Mouse (Mus musculus): ENCODE data around the gene Timp1. TPM values are rescaled to one million over a fixed set of nuclear protein-coding genes. Genes with fewer than 3 reads are reported as not detected.

The Timp1 gene
- polyA plus RNA-seq (2015; fragmentation: Nextera tagmentation; extraction: Ambion mirVana), result 2.0 and 2.2 TPM in 2 replicates

- no peak within 1 kb of the TSS for H3K4me2 ChIP-seq (ENCODE audit: low read length)
- H3K27me3 ChIP-seq (ENCODE audit: control insufficient read depth, insufficient read depth, low read depth, low read length), result no peaks in the 10 kb centered on the region
- 22% methylated on average over 18 of the region's 18 CpGs for WGBS
- H3K9ac ChIP-seq (ENCODE audit: low read depth, low read length), result no peak within 1 kb of the TSS
- no peaks in the 10 kb centered on the region for H3K4me1 ChIP-seq (ENCODE audit: control insufficient read depth, insufficient read depth, low read length)
- H3K36me3 ChIP-seq (ENCODE audit: control insufficient read depth, insufficient read depth, low read length), result no peaks in the 10 kb centered on the region
- peak; percentile 27; the same call in 1 of the 2 replicates for ATAC-seq
- H3K9me3 ChIP-seq (replicated peaks; ENCODE audit: control insufficient read depth, low read length, poor library complexity, severe bottlenecking), result 0 out of 2 replicates have a peak, but pooled peaks cover 3% of the 10 kb centered on the region
- no peak within 1 kb of the TSS for H3K4me3 ChIP-seq (ENCODE audit: low read depth, low read length)
- no peak within 1 kb of the TSS for H3K27ac ChIP-seq (ENCODE audit: low read length)
These were observed at the start of gene Timp1 for GRCm38 (mm10) chrX:20869962-20870513. Gene Timp1 (plus strand): TSS chrX:20870166.

- Histone ChIP-seq H3K4me2 (ENCODE audit: low read length) (no peak overlapping the region), H3K4me1 (ENCODE audit: control insufficient read depth, insufficient read depth, low read length) (no peaks in the 10 kb centered on the region), H3K27me3 (ENCODE audit: control insufficient read depth, insufficient read depth, low read depth, low read length) (no peaks in the 10 kb centered on the region), H3K27ac (ENCODE audit: low read length) (no peak overlapping the region), H3K9me3 (replicated peaks; ENCODE audit: control insufficient read depth, low read length, poor library complexity, severe bottlenecking) (no peaks in the 10 kb centered on the region), H3K4me3 (ENCODE audit: low read depth, low read length) (no peak overlapping the region), H3K9ac (ENCODE audit: low read depth, low read length) (no peak overlapping the region), H3K36me3 (ENCODE audit: control insufficient read depth, insufficient read depth, low read length) (no peaks in the 10 kb centered on the region)
- ATAC-seq, result peak; percentile 70; the same call in 1 of the 2 replicates
- 33% methylated on average over 5 of the region's 5 CpGs for WGBS
These were observed 41.0 kb upstream of the Timp1 start for GRCm38 (mm10) chrX:20828934-20829333.

- H3K4me2 ChIP-seq (ENCODE audit: low read length), result no peak overlapping the region
- H3K9ac ChIP-seq (ENCODE audit: low read depth, low read length), result no peak overlapping the region
- no peak overlapping the region for H3K4me3 ChIP-seq (ENCODE audit: low read depth, low read length)
- ATAC-seq, result no peak
- H3K27ac ChIP-seq (ENCODE audit: low read length), result peak overlapping the region; percentile 38; the same call in 1 of the 2 replicates
- H3K36me3 ChIP-seq (ENCODE audit: control insufficient read depth, insufficient read depth, low read length), result peaks cover 11% of the 10 kb centered on the region
- no peaks in the 10 kb centered on the region for H3K27me3 ChIP-seq (ENCODE audit: control insufficient read depth, insufficient read depth, low read depth, low read length)
- peaks cover 12% of the 10 kb centered on the region for H3K4me1 ChIP-seq (ENCODE audit: control insufficient read depth, insufficient read depth, low read length)
- H3K9me3 ChIP-seq (replicated peaks; ENCODE audit: control insufficient read depth, low read length, poor library complexity, severe bottlenecking), result no peaks in the 10 kb centered on the region
- WGBS, result 91% methylated on average over 3 of the region's 3 CpGs
These were observed 22.7 kb upstream of the Timp1 start for GRCm38 (mm10) chrX:20847232-20847631.

- peak overlapping the region; percentile 47 for H3K4me2 ChIP-seq (ENCODE audit: low read length)
- H3K27me3 ChIP-seq (ENCODE audit: control insufficient read depth, insufficient read depth, low read depth, low read length), result no peaks in the 10 kb centered on the region
- peak overlapping the region; percentile 17; the same call in 1 of the 2 replicates for H3K4me3 ChIP-seq (ENCODE audit: low read depth, low read length)
- H3K36me3 ChIP-seq (ENCODE audit: control insufficient read depth, insufficient read depth, low read length), result peaks cover 11% of the 10 kb centered on the region
- ATAC-seq, result peak; percentile 37
- peak overlapping the region; percentile 30; the same call in 1 of the 2 replicates for H3K9ac ChIP-seq (ENCODE audit: low read depth, low read length)
- peaks cover 12% of the 10 kb centered on the region for H3K4me1 ChIP-seq (ENCODE audit: control insufficient read depth, insufficient read depth, low read length)
- H3K27ac ChIP-seq (ENCODE audit: low read length), result peak overlapping the region; percentile 80
- WGBS, result 27% methylated on average over 2 of the region's 2 CpGs
- H3K9me3 ChIP-seq (replicated peaks; ENCODE audit: control insufficient read depth, low read length, poor library complexity, severe bottlenecking), result no peaks in the 10 kb centered on the region
These were observed 22.1 kb upstream of the Timp1 start for GRCm38 (mm10) chrX:20847816-20848215.

GRCm38 (mm10) chrX:20848256-20848984 lies 21.5 kb upstream of the Timp1 start:
- H3K27me3 ChIP-seq (ENCODE audit: control insufficient read depth, insufficient read depth, low read depth, low read length), result no peaks in the 10 kb centered on the region
- peak; percentile 98 for ATAC-seq
- H3K27ac ChIP-seq (ENCODE audit: low read length), result peak overlapping the region; percentile 87
- peak overlapping the region; percentile 58 for H3K4me3 ChIP-seq (ENCODE audit: low read depth, low read length)
- H3K9ac ChIP-seq (ENCODE audit: low read depth, low read length), result peak overlapping the region; percentile 79
- WGBS, result 18% methylated on average over 42 of the region's 42 CpGs
- H3K36me3 ChIP-seq (ENCODE audit: control insufficient read depth, insufficient read depth, low read length), result peaks cover 13% of the 10 kb centered on the region
- peaks cover 12% of the 10 kb centered on the region for H3K4me1 ChIP-seq (ENCODE audit: control insufficient read depth, insufficient read depth, low read length)
- H3K9me3 ChIP-seq (replicated peaks; ENCODE audit: control insufficient read depth, low read length, poor library complexity, severe bottlenecking), result no peaks in the 10 kb centered on the region
- H3K4me2 ChIP-seq (ENCODE audit: low read length), result peak overlapping the region; percentile 72

GRCm38 (mm10) chrX:20853794-20854193 lies 16.2 kb upstream of the Timp1 start:
- no peak overlapping the region for H3K9ac ChIP-seq (ENCODE audit: low read depth, low read length)
- no peak overlapping the region for H3K4me2 ChIP-seq (ENCODE audit: low read length)
- peaks cover 17% of the 10 kb centered on the region for H3K36me3 ChIP-seq (ENCODE audit: control insufficient read depth, insufficient read depth, low read length)
- H3K27ac ChIP-seq (ENCODE audit: low read length), result no peak overlapping the region
- H3K27me3 ChIP-seq (ENCODE audit: control insufficient read depth, insufficient read depth, low read depth, low read length), result no peaks in the 10 kb centered on the region
- ATAC-seq, result no peak
- no peak overlapping the region for H3K4me3 ChIP-seq (ENCODE audit: low read depth, low read length)
- no peaks in the 10 kb centered on the region for H3K9me3 ChIP-seq (replicated peaks; ENCODE audit: control insufficient read depth, low read length, poor library complexity, severe bottlenecking)
- peaks cover 12% of the 10 kb centered on the region for H3K4me1 ChIP-seq (ENCODE audit: control insufficient read depth, insufficient read depth, low read length)
- WGBS, result 90% methylated on average over 7 of the region's 7 CpGs

- Histone ChIP-seq H3K27ac (ENCODE audit: low read length) (no peak overlapping the region), H3K9me3 (replicated peaks; ENCODE audit: control insufficient read depth, low read length, poor library complexity, severe bottlenecking) (no peaks in the 10 kb centered on the region), H3K4me1 (ENCODE audit: control insufficient read depth, insufficient read depth, low read length) (no peaks in the 10 kb centered on the region), H3K9ac (ENCODE audit: low read depth, low read length) (no peak overlapping the region), H3K36me3 (ENCODE audit: control insufficient read depth, insufficient read depth, low read length) (peaks cover 7% of the 10 kb centered on the region; the same call in 1 of the 2 replicates), H3K4me2 (ENCODE audit: low read length) (no peak overlapping the region), H3K4me3 (ENCODE audit: low read depth, low read length) (no peak overlapping the region), H3K27me3 (ENCODE audit: control insufficient read depth, insufficient read depth, low read depth, low read length) (no peaks in the 10 kb centered on the region)
- ATAC-seq, result no peak
- WGBS, result 47% methylated on average over 5 of the region's 5 CpGs
These were observed 8.4 kb upstream of the Timp1 start for GRCm38 (mm10) chrX:20861453-20862104.

GRCm38 (mm10) chrX:20862105-20863065 lies 7.6 kb upstream of the Timp1 start:
- no peak overlapping the region for H3K9ac ChIP-seq (ENCODE audit: low read depth, low read length)
- H3K4me1 ChIP-seq (ENCODE audit: control insufficient read depth, insufficient read depth, low read length), result no peaks in the 10 kb centered on the region
- H3K36me3 ChIP-seq (ENCODE audit: control insufficient read depth, insufficient read depth, low read length), result peaks cover 7% of the 10 kb centered on the region; the same call in 1 of the 2 replicates
- no peak overlapping the region for H3K4me2 ChIP-seq (ENCODE audit: low read length)
- ATAC-seq, result no peak
- no peak overlapping the region for H3K4me3 ChIP-seq (ENCODE audit: low read depth, low read length)
- no peak overlapping the region for H3K27ac ChIP-seq (ENCODE audit: low read length)
- no peaks in the 10 kb centered on the region for H3K9me3 ChIP-seq (replicated peaks; ENCODE audit: control insufficient read depth, low read length, poor library complexity, severe bottlenecking)
- no peaks in the 10 kb centered on the region for H3K27me3 ChIP-seq (ENCODE audit: control insufficient read depth, insufficient read depth, low read depth, low read length)
- 52% methylated on average over 22 of the region's 29 CpGs for WGBS

Measured in midbrain, embryonic 16.5 days (tissue).